Mouse (Mus musculus) spleen, adult 2 months (tissue): Measurements from ENCODE around the gene Gm20458.

Experiments
- CTCF ChIP-seq: fragments of 200-500 bp; IDR thresholded peaks from 2 replicates; pipeline ENCODE4 v1.5.1; 2011; ENCODE audit warnings: mild to moderate bottlenecking, inconsistent platforms; ENCODE audit not compliant: insufficient read depth, insufficient read length, insufficient replicate concordance; ENCODE audit errors: extremely low read depth
- POLR2A ChIP-seq: fragments of 200-500 bp; IDR thresholded peaks from 2 replicates; pipeline ENCODE4 v1.6.1; 2011; ENCODE audit warnings: low read depth, low read length, inconsistent platforms

DNA sequence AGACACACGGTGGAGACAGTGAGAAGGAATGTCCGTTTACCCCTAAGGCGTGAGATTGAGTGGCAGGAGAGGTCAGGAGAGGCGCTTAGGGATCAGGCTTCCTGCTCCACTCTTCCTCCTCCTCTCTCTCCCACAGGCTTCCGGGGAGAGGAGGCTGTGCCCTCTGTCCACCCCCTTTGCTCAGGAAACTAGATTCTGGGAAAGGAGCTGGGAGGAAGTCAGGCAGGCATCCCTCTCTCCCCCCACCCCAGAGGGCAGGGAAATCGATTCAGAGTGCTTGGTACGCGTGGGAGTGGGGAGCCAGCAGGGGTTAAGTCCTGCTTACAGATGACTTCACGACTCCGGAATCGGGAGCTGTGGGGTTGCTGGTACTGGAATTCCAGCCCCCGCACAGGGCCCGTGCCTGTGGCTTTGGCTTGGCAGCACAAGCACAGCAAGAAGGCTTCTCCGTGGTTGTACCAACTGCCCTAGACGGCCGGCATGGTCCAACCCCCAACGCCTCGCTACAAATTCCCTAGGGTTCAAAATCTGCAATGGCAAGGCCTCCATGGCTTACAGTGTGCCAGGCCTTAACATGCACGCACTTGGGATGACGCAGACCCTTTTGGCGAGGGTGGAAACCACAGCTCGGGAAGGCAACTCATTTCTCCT lies 28.1 kb upstream of the Gm20458 start:
- no peak for TF ChIP-seq POLR2A
- no peak for TF ChIP-seq CTCF
